Mouse (Mus musculus): ENCODE data around the gene Lmna. TPM values are rescaled to one million over a fixed set of nuclear protein-coding genes. Genes with fewer than 3 reads are reported as not detected.

Lmna gene
- polyA plus RNA-seq, 1 experiment from 2014 or later: 401 TPM

DNA sequence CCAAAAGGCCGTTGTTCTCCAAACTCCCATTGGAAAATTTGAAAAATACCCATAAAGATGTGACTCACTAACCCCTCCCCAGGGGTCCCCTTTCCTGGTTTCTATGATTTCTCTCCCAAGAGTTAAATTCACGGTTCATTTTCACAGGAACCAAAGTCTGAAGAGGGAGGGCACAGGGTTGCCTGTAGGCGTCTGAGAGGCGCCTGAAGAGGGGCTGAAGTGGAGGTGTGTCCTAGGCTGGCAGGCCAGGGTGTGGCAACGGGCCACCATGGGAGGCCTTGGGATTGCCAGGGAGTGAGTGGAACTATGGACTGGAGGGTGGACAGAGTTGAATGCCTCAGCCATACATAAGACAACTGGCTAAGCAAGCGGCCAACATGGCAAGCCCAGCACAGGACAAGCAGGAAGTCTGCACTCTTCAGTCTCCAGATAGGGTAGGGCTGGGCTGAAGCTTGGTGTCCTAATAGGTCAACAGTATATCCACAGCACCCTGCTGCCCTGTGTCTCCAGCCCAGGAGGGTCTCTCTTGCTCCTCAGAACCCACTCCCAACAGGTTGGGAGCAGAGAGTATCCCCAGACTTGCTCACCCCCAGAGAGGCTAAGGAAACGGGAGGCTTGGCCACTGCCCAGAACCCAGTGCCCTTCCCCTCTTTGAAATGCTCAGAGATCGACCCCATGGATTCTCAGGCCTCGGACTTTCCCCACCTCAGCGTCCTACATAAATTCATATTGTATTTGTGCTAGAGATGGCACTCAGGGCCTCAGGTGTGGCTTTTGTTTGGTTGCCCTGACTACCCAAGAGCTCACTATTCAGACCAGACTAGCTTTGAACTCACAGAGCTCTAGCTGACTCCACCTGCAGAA is 4.7 kb upstream of the Lmna start:
- no peak for DNase-seq (ENCODE audit: low read depth, low spot score)

GRCm38 (mm10) chr3:88513546-88514115 is 3.9 kb upstream of the Lmna start:
- in situ Hi-C loops (cut with MboI; ENCODE audit: low pct_unique_long_range_greater_than_20kb): no loop called here
- ChIA-PET POLR2A (interaction anchor here (0.6 to 2.3 kb wide), 5 partner anchors 11 to 182 kb away, joined by 3 to 9 read pairs (median 3); no protein-coding TSS in a partner anchor), CTCF (interaction anchor here (1.5 to 23.7 kb wide), 4 partner anchors 8 to 106 kb away, joined by 6 to 484 read pairs (median 8); no protein-coding TSS in a partner anchor)
- H3K27me3 ChIP-seq: no peaks in the 10 kb centered on the region
- TF ChIP-seq CTCF (IDR thresholded peaks at IDR 0.05): no peak
- ATAC-seq (no peak), DNase-seq (ENCODE audit: low read depth, low spot score) (no peak)

More for the DNA sequence above, 4.7 kb upstream of the Lmna start:
- in situ Hi-C loops (cut with MboI; ENCODE audit: low pct_unique_long_range_greater_than_20kb): no loop called here
- ChIA-PET CTCF (interaction anchor here (0.7 to 23.7 kb wide), 6 partner anchors 8 to 108 kb away, joined by 3 to 484 read pairs (median 5); no protein-coding TSS in a partner anchor), POLR2A (interaction anchor here (0.9 to 2.3 kb wide), 2 partner anchors 26 to 35 kb away, joined by 3 to 7 read pairs; no protein-coding TSS in a partner anchor)
- no peaks in the 10 kb centered on the region for H3K27me3 ChIP-seq
- TF ChIP-seq CTCF (IDR thresholded peaks at IDR 0.05): no peak
- ATAC-seq: no peak

DNA sequence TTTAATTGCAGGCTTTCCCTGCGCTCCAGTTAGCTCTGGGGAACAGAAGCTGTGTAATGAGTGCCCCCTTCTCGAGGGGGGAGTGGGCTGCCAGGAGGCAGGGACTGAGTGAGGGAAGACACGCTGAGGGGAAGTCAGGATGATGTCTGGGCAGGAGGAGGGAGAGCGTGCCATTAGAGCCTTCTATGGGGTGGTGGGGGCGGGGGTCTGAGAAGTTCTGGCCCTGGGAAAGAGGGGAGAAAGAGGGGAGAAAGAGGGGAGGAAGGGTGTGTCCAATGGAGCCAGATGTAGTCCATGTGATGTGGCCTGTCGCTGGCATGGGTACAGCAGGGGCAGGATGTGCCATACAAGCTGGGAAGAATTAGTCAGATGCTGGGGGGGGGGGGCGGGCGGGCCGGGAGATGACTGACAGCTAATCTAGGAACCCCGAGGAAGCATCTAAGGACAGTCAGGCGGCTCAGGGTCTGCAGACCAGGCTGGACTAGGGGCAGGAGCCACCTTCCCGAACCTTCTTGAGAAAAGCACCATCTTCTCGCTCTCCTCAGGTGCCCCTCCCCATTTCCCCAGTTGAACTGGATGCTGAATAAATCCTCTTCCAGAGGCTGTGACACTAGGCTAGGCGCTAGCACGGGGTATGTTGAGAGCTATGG is 3.3 kb upstream of the Lmna start:
- no peak for TF ChIP-seq CTCF (IDR thresholded peaks at IDR 0.05)
- ChIA-PET POLR2A (interaction anchor here (0.6 to 2.3 kb wide), 5 partner anchors 10 to 181 kb away, joined by 3 to 9 read pairs (median 3); no protein-coding TSS in a partner anchor), CTCF (interaction anchor here (0.8 to 23.7 kb wide), 4 partner anchors 9 to 106 kb away, joined by 3 to 484 read pairs (median 8); no protein-coding TSS in a partner anchor)
- DNase-seq (ENCODE audit: low read depth, low spot score) (no peak), ATAC-seq (no peak)
- no peaks in the 10 kb centered on the region for H3K27me3 ChIP-seq
- in situ Hi-C loops (cut with MboI; ENCODE audit: low pct_unique_long_range_greater_than_20kb): no loop called here

DNA sequence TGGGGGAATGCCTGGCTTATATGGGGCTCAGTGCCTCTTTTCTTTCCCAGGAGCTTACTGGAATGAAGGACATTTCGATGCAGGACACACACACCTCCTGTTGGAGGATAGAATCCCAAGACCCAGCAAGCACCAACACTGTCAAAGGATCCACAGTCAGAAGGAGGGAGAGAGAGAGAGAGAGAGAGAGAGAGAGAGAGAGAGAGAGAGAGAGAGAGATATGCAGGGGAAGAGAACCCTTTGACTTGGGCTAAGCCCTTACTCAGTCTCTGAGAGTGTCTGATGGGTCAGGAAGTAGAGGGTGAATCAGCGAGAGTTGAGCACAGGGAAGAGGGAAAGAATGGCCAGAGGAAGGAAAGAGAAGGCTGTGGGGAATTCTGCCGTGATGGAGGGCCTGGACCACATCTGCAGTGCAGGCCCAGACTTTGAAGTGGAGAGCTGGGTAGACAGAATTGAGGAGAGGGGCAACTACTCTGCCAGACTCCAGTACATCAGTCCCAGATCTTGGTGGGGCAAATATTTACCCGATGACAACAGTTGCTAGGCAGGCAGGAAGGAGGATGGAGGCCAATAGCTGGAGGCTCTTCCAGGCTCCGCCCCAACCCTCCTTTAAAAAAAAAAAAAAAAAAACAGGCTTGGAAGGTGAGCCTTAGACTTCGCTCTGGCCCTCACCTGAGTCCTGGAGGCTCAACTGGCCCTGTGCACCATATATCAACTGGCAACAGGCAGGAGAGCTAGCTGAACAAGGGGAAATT is 2.6 kb upstream of the Lmna start:
- in situ Hi-C loops (cut with MboI; ENCODE audit: low pct_unique_long_range_greater_than_20kb): no loop called here
- no peaks in the 10 kb centered on the region for H3K27me3 ChIP-seq
- ChIA-PET POLR2A (interaction anchor here (0.7 to 2.1 kb wide), 7 partner anchors 9 to 51 kb away, joined by 3 to 9 read pairs (median 3); no protein-coding TSS in a partner anchor), CTCF (interaction anchor here (0.8 to 23.7 kb wide), 4 partner anchors 9 to 105 kb away, joined by 3 to 484 read pairs (median 8); no protein-coding TSS in a partner anchor)
- DNase-seq (ENCODE audit: low read depth, low spot score): no peak
- no peak for TF ChIP-seq CTCF (IDR thresholded peaks at IDR 0.05)
- no peak for ATAC-seq

- no peak for TF ChIP-seq CTCF (IDR thresholded peaks at IDR 0.05)
- no peak for DNase-seq (ENCODE audit: low read depth, low spot score)
- ChIA-PET CTCF (interaction anchor here (2.2 to 23.7 kb wide), 2 partner anchors 10 to 27 kb away, joined by 8 to 484 read pairs; no protein-coding TSS in a partner anchor), POLR2A (interaction anchor here (0.8 to 2.1 kb wide), 4 partner anchors 9 to 25 kb away, joined by 3 to 9 read pairs (median 3); no protein-coding TSS in a partner anchor)
- no peak for ATAC-seq
- in situ Hi-C loops (cut with MboI; ENCODE audit: low pct_unique_long_range_greater_than_20kb): no loop called here
- H3K27me3 ChIP-seq: no peaks in the 10 kb centered on the region
Measured at GRCm38 (mm10) chr3:88511559-88511958, 1.8 kb upstream of the Lmna start.

DNA sequence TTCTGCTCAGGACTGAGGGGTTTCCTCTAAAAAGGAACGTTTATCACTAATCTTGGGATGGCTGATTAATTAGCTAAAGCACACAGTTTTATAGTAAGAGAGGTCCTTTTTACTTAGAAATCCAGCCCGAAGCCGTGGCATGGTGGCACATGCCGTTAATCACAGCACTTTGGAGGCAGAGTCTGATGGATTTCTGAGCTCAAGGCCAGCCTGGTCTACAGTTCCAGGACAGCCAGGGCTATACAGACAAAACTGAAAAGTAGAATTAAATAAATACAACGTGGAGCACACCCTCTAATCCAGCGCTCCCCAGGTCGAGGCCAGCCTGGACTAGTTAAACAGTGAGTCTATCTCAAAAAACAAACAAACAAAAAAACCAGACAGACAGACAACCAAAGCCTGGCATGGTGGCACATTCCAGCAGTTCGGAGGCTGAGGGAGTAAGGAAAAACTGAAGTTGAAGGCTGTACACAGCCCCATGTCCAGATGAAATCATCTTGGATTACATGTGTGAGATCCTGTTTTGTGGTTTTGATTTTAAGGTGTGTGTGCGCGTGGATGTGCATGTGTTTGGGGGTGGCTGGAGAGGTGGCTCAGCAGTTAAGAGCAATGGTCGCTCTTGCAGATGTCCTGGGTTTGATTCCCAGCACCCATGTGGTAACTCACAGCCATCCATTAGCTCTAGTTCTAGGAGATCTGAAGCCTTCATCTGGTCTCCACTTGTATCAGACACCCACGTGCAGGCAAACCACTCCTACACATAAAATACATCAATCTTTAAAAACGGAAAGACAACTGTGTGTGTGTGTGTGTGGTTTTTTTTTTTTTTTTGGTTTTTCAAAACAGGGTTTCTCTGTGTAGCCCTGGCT is 899 bp upstream of the Lmna start:
- no peak for DNase-seq (ENCODE audit: low read depth, low spot score)
- CTCF ChIA-PET: interaction anchor here (1.2 to 23.7 kb wide), 4 partner anchors 10 to 103 kb away, joined by 4 to 484 read pairs (median 14); no protein-coding TSS in a partner anchor
- in situ Hi-C loops (cut with MboI; ENCODE audit: low pct_unique_long_range_greater_than_20kb): no loop called here
- no peak for ATAC-seq
- POLR2A ChIA-PET: interaction anchor here (0.7 to 2.6 kb wide), 10 partner anchors 9 to 168 kb away, joined by 3 to 9 read pairs (median 3); no protein-coding TSS in a partner anchor
- H3K27me3 ChIP-seq: no peaks in the 10 kb centered on the region
- TF ChIP-seq CTCF (IDR thresholded peaks at IDR 0.05): no peak

- POLR2A ChIA-PET: interaction anchor here (0.6 to 2.6 kb wide), 6 partner anchors 11 to 51 kb away, joined by 3 to 9 read pairs (median 4); no protein-coding TSS in a partner anchor
- no peak for TF ChIP-seq CTCF (IDR thresholded peaks at IDR 0.05)
- CTCF ChIA-PET: interaction anchor here (0.7 to 23.7 kb wide), 5 partner anchors 9 to 102 kb away, joined by 3 to 484 read pairs (median 5); no protein-coding TSS in a partner anchor
- in situ Hi-C loops (cut with MboI; ENCODE audit: low pct_unique_long_range_greater_than_20kb): no loop called here
- DNase-seq (ENCODE audit: low read depth, low spot score): no peak
- ATAC-seq: no peak
- H3K27me3 ChIP-seq: no peaks in the 10 kb centered on the region
Measured at GRCm38 (mm10) chr3:88509250-88509649, 506 bp downstream of the Lmna start.

- CTCF ChIA-PET: interaction anchor here (0.7 to 9.3 kb wide), 5 partner anchors 10 to 98 kb away, joined by 3 to 111 read pairs (median 6); no protein-coding TSS in a partner anchor
- no peak for ATAC-seq
- TF ChIP-seq CTCF (IDR thresholded peaks at IDR 0.05): no peak
- in situ Hi-C loops (cut with MboI; ENCODE audit: low pct_unique_long_range_greater_than_20kb): no loop called here
- no peaks in the 10 kb centered on the region for H3K27me3 ChIP-seq
- POLR2A ChIA-PET: no interaction called here
- DNase-seq (ENCODE audit: low read depth, low spot score): no peak
Measured at GRCm38 (mm10) chr3:88505765-88506164, 4.0 kb downstream of the Lmna start.
